Mouse (Mus musculus): ENCODE data around the gene Lce1b. TPM values are rescaled to one million over a fixed set of nuclear protein-coding genes. Genes with fewer than 3 reads are reported as not detected.
A peak's percentile ranks its signal among the peaks of the same experiment; 100 is the strongest.

Lce1b gene
- polyA plus RNA-seq, 1 experiment from 2014 or later, result not detected

DNA sequence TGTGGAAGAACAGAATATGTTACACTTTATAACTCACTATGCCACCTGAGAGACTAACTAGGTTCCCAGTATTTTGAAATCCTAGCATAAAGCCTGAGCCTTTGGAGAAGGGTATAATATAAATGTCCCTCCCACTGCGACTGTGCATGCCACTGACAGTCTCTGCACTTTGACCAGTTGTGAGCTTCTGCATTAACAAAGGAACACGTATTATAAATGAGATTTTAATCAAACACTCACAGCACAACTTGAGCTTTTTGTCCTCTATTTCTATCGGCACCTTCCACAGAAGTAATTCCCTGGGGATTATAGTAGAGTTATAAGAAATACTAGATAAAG is 18.1 kb downstream of the Lce1b start:
- WGBS, result 53% methylated on average over 3 of the region's 3 CpGs
- no peaks in the 10 kb centered on the region for H3K36me3 ChIP-seq (ENCODE audit: control insufficient read depth, insufficient read depth, low read length)
- H3K4me3 ChIP-seq (ENCODE audit: low read depth, low read length), result no peak overlapping the region
- H3K4me2 ChIP-seq (ENCODE audit: low read length), result no peak overlapping the region
- H3K4me1 ChIP-seq (ENCODE audit: control insufficient read depth, insufficient read depth, low read length), result no peaks in the 10 kb centered on the region
- H3K9ac ChIP-seq (ENCODE audit: low read depth, low read length), result no peak overlapping the region
- 0 out of 2 replicates have a peak, but pooled peaks have one; percentile 17 for ATAC-seq
- H3K9me3 ChIP-seq (replicated peaks; ENCODE audit: control insufficient read depth, low read length, poor library complexity, severe bottlenecking), result no peaks in the 10 kb centered on the region
- H3K27me3 ChIP-seq (ENCODE audit: control insufficient read depth, insufficient read depth, low read depth, low read length), result no peaks in the 10 kb centered on the region
- H3K27ac ChIP-seq (ENCODE audit: low read length), result no peak overlapping the region

DNA sequence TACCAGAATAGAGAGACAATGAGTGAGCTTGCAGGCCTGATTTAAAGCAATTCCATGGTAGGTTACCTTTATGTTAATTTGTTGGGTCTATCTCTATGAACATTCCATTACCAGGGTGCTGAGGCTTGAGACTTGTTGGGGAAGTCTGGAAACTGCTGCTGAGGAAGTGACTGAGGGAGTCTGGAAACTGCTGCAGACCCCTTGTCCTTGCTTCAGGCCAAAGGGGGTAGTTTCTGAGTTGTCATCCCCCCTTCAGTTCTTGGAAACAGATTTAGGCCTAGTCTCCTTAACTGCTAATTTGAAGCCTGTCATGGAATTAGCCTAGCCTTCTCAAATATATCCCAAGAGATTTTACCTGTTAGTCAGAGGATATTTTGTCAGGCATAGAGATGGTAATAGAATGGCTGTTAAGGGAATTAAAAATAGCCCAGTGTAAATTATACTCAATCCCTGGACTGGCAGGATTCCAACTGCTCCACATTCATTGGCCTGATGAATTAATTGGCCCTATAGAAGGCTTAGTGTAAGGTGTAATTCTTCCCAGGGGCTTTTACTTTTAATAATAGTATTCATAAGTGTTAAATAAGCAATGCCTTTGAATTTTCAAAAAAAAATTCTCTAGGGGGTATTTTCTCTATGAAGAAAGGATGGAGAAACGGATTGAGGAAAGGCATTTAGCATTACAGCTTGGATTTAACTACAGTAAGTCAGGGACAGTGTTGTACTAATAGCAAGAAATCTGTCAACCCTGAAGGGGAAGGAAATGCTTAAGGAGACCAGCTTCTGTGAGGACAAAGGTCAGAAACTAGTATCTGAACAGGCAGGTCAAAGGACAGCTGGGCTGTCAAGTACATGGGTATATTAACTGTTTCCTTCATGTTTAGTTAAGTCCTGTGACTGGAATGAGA is 18.7 kb downstream of the Lce1b start:
- Histone ChIP-seq H3K4me3 (ENCODE audit: low read depth, low read length) (no peak overlapping the region), H3K36me3 (ENCODE audit: control insufficient read depth, insufficient read depth, low read length) (no peaks in the 10 kb centered on the region), H3K27me3 (ENCODE audit: control insufficient read depth, insufficient read depth, low read depth, low read length) (no peaks in the 10 kb centered on the region), H3K4me1 (ENCODE audit: control insufficient read depth, insufficient read depth, low read length) (no peaks in the 10 kb centered on the region), H3K27ac (ENCODE audit: low read length) (no peak overlapping the region), H3K9ac (ENCODE audit: low read depth, low read length) (no peak overlapping the region), H3K9me3 (replicated peaks; ENCODE audit: control insufficient read depth, low read length, poor library complexity, severe bottlenecking) (no peaks in the 10 kb centered on the region), H3K4me2 (ENCODE audit: low read length) (no peak overlapping the region)
- peak; percentile 76 for ATAC-seq
- 21% methylated on average over 1 of the region's 1 CpGs for WGBS

DNA sequence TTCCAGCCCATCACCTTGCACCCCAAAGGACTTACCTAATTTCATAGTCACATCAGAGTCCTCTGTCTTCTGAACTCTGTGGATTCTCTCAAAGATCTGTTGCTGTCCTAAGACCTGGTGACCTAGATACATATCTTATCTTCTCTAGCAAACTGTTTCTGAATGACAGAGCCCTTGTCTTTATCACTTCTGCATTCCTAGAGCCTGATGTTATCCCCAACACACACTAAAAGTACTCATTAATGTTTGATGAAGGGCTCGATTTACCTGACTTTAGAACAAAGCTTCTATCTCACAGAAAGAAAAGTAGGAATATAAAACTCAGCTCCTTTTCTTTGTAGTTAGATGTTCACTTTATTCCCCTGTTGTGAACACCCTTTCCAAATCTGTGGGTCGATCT is 35.2 kb downstream of the Lce1b start, which contains the start of gene Lce6a:
Gene Lce6a (minus strand): TSS at position 101 of the 400 bp plus-strand sequence.
- Histone ChIP-seq H3K36me3 (ENCODE audit: control insufficient read depth, insufficient read depth, low read length) (no peaks in the 10 kb centered on the region), H3K4me2 (ENCODE audit: low read length) (no peak within 1 kb of the TSS), H3K4me1 (ENCODE audit: control insufficient read depth, insufficient read depth, low read length) (no peaks in the 10 kb centered on the region), H3K27me3 (ENCODE audit: control insufficient read depth, insufficient read depth, low read depth, low read length) (no peaks in the 10 kb centered on the region), H3K9me3 (replicated peaks; ENCODE audit: control insufficient read depth, low read length, poor library complexity, severe bottlenecking) (no peaks in the 10 kb centered on the region), H3K4me3 (ENCODE audit: low read depth, low read length) (no peak within 1 kb of the TSS), H3K27ac (ENCODE audit: low read length) (no peak within 1 kb of the TSS), H3K9ac (ENCODE audit: low read depth, low read length) (no peak within 1 kb of the TSS)
- WGBS, result 80% methylated on average over 2 of the region's 2 CpGs
- no peak for ATAC-seq

DNA sequence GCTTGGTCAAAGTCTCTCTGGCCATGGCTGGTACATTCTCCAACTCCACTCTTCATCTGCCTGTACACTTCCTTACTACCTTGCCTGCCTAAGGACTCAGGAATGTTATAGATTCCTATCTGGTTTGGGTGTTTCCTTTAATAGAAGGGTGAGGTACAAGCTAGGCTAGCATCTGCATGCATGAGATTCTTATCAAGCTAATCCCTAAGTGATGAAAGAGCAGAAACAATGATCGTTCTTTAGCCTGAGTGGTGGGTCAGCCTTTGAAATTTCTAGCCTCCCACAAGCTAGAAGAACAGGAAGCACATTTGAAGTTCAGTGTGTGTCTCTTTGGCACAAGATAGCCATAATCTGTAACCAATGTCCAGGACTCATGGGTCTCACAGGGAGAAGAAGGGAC is 46.9 kb downstream of the Lce1b start:
- no peak overlapping the region for H3K9ac ChIP-seq (ENCODE audit: low read depth, low read length)
- H3K36me3 ChIP-seq (ENCODE audit: control insufficient read depth, insufficient read depth, low read length), result no peaks in the 10 kb centered on the region
- no peaks in the 10 kb centered on the region for H3K4me1 ChIP-seq (ENCODE audit: control insufficient read depth, insufficient read depth, low read length)
- no peak for ATAC-seq
- no peaks in the 10 kb centered on the region for H3K27me3 ChIP-seq (ENCODE audit: control insufficient read depth, insufficient read depth, low read depth, low read length)
- no peak overlapping the region for H3K27ac ChIP-seq (ENCODE audit: low read length)
- H3K4me2 ChIP-seq (ENCODE audit: low read length), result no peak overlapping the region
- 70% methylated on average over 1 of the region's 1 CpGs for WGBS
- H3K4me3 ChIP-seq (ENCODE audit: low read depth, low read length), result no peak overlapping the region
- H3K9me3 ChIP-seq (replicated peaks; ENCODE audit: control insufficient read depth, low read length, poor library complexity, severe bottlenecking), result no peaks in the 10 kb centered on the region

GRCm38 (mm10) chr3:92607392-92607791 is 49.3 kb downstream of the Lce1b start, which contains the start of gene 2210017I01Rik:
Gene 2210017I01Rik, minus strand, starts transcription at chr3:92607492.
- H3K4me3 ChIP-seq (ENCODE audit: low read depth, low read length), result no peak within 1 kb of the TSS
- H3K27ac ChIP-seq (ENCODE audit: low read length), result no peak within 1 kb of the TSS
- H3K9ac ChIP-seq (ENCODE audit: low read depth, low read length), result no peak within 1 kb of the TSS
- no peaks in the 10 kb centered on the region for H3K27me3 ChIP-seq (ENCODE audit: control insufficient read depth, insufficient read depth, low read depth, low read length)
- ATAC-seq, result no peak
- no peaks in the 10 kb centered on the region for H3K4me1 ChIP-seq (ENCODE audit: control insufficient read depth, insufficient read depth, low read length)
- H3K36me3 ChIP-seq (ENCODE audit: control insufficient read depth, insufficient read depth, low read length), result no peaks in the 10 kb centered on the region
- H3K4me2 ChIP-seq (ENCODE audit: low read length), result no peak within 1 kb of the TSS
- no peaks in the 10 kb centered on the region for H3K9me3 ChIP-seq (replicated peaks; ENCODE audit: control insufficient read depth, low read length, poor library complexity, severe bottlenecking)

Other genes starting within 250 kb of the Lce1b start
- gene Sprr2i, start 248.9 kb downstream of the Lce1b start, polyA plus RNA-seq (2015; fragmentation: Nextera tagmentation; extraction: Ambion mirVana), result not detected in 2 replicates
- gene Sprr2j-ps, start 238.8 kb downstream of the Lce1b start, polyA plus RNA-seq (2015; fragmentation: Nextera tagmentation; extraction: Ambion mirVana), result not detected in 2 replicates
- gene Gm9774, start 227.5 kb downstream of the Lce1b start, polyA plus RNA-seq (2015; fragmentation: Nextera tagmentation; extraction: Ambion mirVana), result 7.5 and 8.9 TPM in 2 replicates
- gene Sprr2k, start 224.3 kb downstream of the Lce1b start, polyA plus RNA-seq (2015; fragmentation: Nextera tagmentation; extraction: Ambion mirVana), result not detected in 2 replicates
- gene Sprr1b, start 218.1 kb downstream of the Lce1b start, polyA plus RNA-seq (2015; fragmentation: Nextera tagmentation; extraction: Ambion mirVana), result not detected in 2 replicates
- not detected in 2 replicates for gene Sprr3, start 198.2 kb downstream of the Lce1b start, polyA plus RNA-seq (2015; fragmentation: Nextera tagmentation; extraction: Ambion mirVana)
- gene Sprr1a, start 171.0 kb downstream of the Lce1b start, polyA plus RNA-seq (2015; fragmentation: Nextera tagmentation; extraction: Ambion mirVana), result 0.24 TPM in 1 of 2 replicates, not detected in the other
- not detected in 2 replicates for gene Sprr4, start 156.4 kb downstream of the Lce1b start, polyA plus RNA-seq (2015; fragmentation: Nextera tagmentation; extraction: Ambion mirVana)
- not detected in 2 replicates for gene 2310046K23Rik, start 122.4 kb downstream of the Lce1b start, polyA plus RNA-seq (2015; fragmentation: Nextera tagmentation; extraction: Ambion mirVana)
- not detected in 2 replicates for gene Ivl, start 83.2 kb downstream of the Lce1b start, polyA plus RNA-seq (2015; fragmentation: Nextera tagmentation; extraction: Ambion mirVana)
- not detected in 2 replicates for gene Smcp, start 67.9 kb downstream of the Lce1b start, polyA plus RNA-seq (2015; fragmentation: Nextera tagmentation; extraction: Ambion mirVana)
- not detected in 2 replicates for gene 2210017I01Rik, start 49.4 kb downstream of the Lce1b start, polyA plus RNA-seq (2015; fragmentation: Nextera tagmentation; extraction: Ambion mirVana)
- gene Lce6a, start 35.3 kb downstream of the Lce1b start, polyA plus RNA-seq (2015; fragmentation: Nextera tagmentation; extraction: Ambion mirVana), result not detected in 2 replicates
- gene Lce1a1, start 8.6 kb downstream of the Lce1b start, polyA plus RNA-seq (2015; fragmentation: Nextera tagmentation; extraction: Ambion mirVana), result not detected in 2 replicates
- not detected in 2 replicates for gene Lce1a2, start 13.4 kb upstream of the Lce1b start, polyA plus RNA-seq (2015; fragmentation: Nextera tagmentation; extraction: Ambion mirVana)
- gene Lce1c, start 22.3 kb upstream of the Lce1b start, polyA plus RNA-seq (2015; fragmentation: Nextera tagmentation; extraction: Ambion mirVana), result not detected in 2 replicates
- not detected in 2 replicates for gene Lce1d, start 30.3 kb upstream of the Lce1b start, polyA plus RNA-seq (2015; fragmentation: Nextera tagmentation; extraction: Ambion mirVana)
- not detected in 2 replicates for gene Lce1e, start 52.1 kb upstream of the Lce1b start, polyA plus RNA-seq (2015; fragmentation: Nextera tagmentation; extraction: Ambion mirVana)
- not detected in 2 replicates for gene Lce1f, start 63.4 kb upstream of the Lce1b start, polyA plus RNA-seq (2015; fragmentation: Nextera tagmentation; extraction: Ambion mirVana)
- gene Gm38119, start 82.2 kb upstream of the Lce1b start, polyA plus RNA-seq (2015; fragmentation: Nextera tagmentation; extraction: Ambion mirVana), result not detected in 2 replicates
- gene Lce1g, start 95.4 kb upstream of the Lce1b start, polyA plus RNA-seq (2015; fragmentation: Nextera tagmentation; extraction: Ambion mirVana), result not detected in 2 replicates
- not detected in 2 replicates for gene Lce1h, start 108.1 kb upstream of the Lce1b start, polyA plus RNA-seq (2015; fragmentation: Nextera tagmentation; extraction: Ambion mirVana)
- not detected in 2 replicates for gene Lce1i, start 122.0 kb upstream of the Lce1b start, polyA plus RNA-seq (2015; fragmentation: Nextera tagmentation; extraction: Ambion mirVana)
- gene Lce1j, start 133.6 kb upstream of the Lce1b start, polyA plus RNA-seq (2015; fragmentation: Nextera tagmentation; extraction: Ambion mirVana), result not detected in 2 replicates
- gene Lce1k, start 151.0 kb upstream of the Lce1b start, polyA plus RNA-seq (2015; fragmentation: Nextera tagmentation; extraction: Ambion mirVana), result not detected in 2 replicates
- gene Kprp, start 170.3 kb upstream of the Lce1b start, polyA plus RNA-seq (2015; fragmentation: Nextera tagmentation; extraction: Ambion mirVana), result not detected in 2 replicates
- not detected in 2 replicates for gene Lce1l, start 194.4 kb upstream of the Lce1b start, polyA plus RNA-seq (2015; fragmentation: Nextera tagmentation; extraction: Ambion mirVana)
- not detected in 2 replicates for gene 2310050C09Rik, start 213.3 kb upstream of the Lce1b start, polyA plus RNA-seq (2015; fragmentation: Nextera tagmentation; extraction: Ambion mirVana)